Mouse (Mus musculus): ENCODE results near the gene Trip10.

The Trip10 gene

GRCm38 (mm10) chr17:57249186-57250181 lies at the start of gene Trip10:
TSS of gene Trip10 (plus strand) at chr17:57249455.
- peak; percentile 99 for DNase-seq

DNA sequence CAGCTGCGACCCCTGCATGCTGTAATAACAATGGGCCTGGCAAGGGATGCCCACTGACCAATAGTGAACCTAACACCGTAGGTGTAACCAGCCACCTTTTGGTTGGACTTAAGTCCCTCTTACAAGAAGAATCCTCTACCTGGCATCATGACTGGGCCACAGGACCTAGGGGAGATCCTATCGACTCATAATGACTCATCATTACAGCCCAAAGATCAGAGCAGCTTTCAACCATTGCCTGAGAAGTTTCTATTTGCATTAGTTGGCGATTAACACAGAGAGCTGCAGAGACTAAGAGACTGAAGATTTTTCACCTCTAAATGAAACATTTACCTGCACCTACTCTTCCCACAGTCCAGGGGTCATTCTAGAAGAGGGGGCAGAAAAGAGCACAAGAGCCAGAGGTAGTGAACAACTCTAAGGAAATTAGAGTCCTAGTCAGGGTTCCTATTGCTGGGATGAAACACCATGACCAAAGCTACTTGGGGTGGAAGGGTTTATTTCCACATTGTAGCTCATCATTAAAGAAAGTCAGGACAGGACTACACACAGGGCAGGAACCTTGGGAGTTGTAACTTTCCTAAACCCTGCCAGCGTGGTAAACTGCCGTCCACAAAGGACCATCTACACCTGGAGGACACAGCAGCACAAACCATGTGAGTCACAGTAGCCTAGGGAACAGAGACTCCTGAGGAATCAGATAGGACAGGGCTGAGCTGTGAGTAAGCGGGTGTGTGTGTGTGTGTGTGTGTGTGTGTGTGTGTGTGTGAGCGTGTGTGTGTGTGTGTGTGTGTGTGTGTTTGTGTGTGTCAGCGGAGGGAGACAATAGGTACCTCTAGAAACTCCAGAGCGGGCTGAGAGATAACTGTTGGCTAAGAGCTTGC lies 47.2 kb upstream of the Trip10 start:
- no peak for DNase-seq

- peak; percentile 42 for DNase-seq
These were observed 41.3 kb upstream of the Trip10 start for GRCm38 (mm10) chr17:57207938-57208337.

- no peak for DNase-seq
These were observed 39.9 kb upstream of the Trip10 start for GRCm38 (mm10) chr17:57209330-57209729.

GRCm38 (mm10) chr17:57211501-57211900 lies 37.8 kb upstream of the Trip10 start:
- no peak for DNase-seq

DNA sequence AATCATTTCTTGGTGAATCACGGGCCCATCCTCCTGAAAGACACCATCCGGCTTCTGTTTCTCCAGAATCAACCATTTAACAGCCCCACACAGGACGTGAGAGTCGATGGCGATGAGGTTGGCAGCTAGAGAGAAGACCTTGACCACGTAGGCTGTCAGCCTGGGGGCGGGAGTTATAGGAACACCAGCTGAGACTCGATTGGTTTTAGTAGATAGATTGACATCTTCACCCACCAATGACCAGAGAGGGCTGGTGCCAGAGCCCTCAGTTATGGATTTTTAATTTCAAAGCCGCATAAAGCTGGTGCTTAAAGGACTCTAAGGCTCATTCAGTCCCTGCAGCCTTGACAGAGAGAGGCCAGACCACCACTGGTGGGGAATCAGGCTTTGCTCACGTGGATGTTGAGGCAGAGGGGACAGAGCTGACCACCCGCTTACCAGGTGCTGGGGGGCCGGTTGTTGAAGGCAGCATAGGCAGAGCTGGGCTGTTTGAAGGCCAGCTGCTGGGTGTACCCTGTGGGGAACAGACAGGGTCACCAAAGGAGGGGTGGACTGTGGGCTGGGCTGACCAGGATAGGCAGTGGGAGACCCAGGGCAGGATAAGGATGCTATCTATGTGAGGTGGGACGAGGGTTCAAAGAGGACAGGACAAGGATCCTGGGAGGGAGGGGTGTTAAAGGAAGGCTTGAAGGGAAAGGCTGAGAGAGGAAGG lies 34.4 kb upstream of the Trip10 start:
- no peak for DNase-seq

GRCm38 (mm10) chr17:57218335-57218900 lies 30.8 kb upstream of the Trip10 start:
- peak; percentile 4 for DNase-seq

DNA sequence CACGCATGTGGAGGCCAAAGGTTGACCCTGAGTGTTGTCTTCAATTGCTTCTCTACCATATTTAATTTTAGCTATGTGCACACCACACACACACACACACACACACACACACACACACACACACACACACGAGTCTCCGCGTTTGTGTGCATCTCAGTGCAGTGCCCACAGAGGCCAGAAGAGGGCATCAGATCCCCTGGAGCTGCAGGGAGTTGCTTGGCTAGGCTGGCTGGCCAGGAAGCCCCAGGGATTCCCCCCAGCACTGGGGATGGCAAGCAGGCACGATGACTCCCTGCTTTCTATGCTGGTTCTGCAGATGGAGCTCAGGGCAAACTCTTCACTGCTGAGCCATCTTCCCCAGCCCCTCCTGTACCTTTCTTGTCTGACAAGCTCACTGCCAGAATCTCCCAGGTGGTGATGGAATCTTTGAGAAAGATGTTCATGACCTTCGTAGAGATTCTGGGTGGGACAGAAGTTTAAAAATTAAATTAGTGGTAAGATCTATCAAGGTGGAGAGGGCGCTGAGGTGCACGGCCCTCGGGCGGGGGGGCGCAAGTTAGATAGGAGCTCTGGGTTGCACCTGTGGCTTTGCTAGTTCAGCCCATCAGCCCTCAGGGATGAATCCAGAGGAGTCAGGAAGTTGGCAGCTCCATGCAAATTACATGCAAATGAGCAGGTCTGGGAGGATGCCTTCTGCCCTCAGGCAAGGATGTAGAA lies 29.9 kb upstream of the Trip10 start:
- peak; percentile 89 for DNase-seq

DNA sequence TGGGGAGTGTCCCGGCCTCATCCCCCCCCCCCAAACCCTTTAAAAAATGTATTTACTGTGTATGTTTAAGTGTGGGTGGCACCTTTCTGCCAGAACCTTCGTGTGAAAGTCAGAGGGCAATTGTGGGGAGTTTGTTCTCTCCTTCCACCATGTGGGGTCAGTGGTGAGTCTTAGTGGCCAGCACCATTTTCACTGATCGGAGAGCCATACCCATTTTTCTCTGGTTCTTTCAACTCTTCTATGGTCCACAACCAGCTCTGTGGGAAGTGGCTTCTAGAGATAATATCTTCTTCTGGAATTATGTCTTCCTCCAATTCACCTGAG lies 29.4 kb upstream of the Trip10 start:
- DNase-seq, result peak; percentile 64

GRCm38 (mm10) chr17:57221911-57222310 lies 27.3 kb upstream of the Trip10 start:
- DNase-seq, result peak; percentile 2

- DNase-seq, result peak; percentile 3
These were observed 25.9 kb upstream of the Trip10 start for GRCm38 (mm10) chr17:57223313-57223712.

DNA sequence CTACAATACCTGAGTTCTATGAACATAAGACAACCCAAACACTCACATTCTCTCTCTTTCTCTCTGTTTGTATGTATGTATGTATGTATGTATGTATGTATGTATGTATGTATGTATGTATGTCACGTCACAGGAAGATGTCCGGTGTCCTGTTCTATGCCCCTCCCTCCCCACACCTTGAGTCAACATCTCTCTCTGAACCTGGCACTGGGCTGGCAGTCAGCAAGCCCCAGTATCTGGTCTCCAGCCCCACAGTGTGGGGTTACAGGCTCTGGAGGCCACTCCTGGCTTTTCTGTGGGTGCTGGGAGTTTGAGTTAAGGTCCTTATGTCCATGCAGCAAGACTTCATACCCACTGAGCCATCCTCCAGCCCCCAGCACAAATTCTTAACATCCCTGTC lies 21.8 kb upstream of the Trip10 start:
- DNase-seq, result no peak

DNA sequence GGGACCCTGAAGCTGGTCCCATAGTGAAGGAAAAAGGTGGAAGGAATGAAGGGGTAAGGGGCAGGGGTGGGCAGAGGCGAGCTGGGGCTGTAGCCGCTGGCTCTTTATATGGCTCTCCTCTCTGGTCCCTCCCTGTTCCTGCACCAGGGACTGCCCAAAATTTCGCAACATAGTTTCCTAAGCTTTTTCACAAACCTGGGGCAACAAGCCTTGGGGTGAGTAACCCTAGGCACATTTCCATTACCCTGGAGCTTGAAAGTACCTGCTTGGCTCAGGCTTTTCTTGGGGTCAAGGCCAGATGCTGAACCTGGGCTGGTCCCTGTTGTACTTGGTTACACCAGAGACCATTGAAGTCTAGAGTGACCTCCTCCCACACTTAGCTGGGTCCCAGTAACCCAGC lies 21.2 kb upstream of the Trip10 start, which contains the start of gene C3:
C3 (minus strand) TSS at position 123 of the 400 bp plus-strand sequence.
- DNase-seq, result no peak

- no peak for DNase-seq
These were observed 20.4 kb upstream of the Trip10 start for GRCm38 (mm10) chr17:57228873-57229272.

DNA sequence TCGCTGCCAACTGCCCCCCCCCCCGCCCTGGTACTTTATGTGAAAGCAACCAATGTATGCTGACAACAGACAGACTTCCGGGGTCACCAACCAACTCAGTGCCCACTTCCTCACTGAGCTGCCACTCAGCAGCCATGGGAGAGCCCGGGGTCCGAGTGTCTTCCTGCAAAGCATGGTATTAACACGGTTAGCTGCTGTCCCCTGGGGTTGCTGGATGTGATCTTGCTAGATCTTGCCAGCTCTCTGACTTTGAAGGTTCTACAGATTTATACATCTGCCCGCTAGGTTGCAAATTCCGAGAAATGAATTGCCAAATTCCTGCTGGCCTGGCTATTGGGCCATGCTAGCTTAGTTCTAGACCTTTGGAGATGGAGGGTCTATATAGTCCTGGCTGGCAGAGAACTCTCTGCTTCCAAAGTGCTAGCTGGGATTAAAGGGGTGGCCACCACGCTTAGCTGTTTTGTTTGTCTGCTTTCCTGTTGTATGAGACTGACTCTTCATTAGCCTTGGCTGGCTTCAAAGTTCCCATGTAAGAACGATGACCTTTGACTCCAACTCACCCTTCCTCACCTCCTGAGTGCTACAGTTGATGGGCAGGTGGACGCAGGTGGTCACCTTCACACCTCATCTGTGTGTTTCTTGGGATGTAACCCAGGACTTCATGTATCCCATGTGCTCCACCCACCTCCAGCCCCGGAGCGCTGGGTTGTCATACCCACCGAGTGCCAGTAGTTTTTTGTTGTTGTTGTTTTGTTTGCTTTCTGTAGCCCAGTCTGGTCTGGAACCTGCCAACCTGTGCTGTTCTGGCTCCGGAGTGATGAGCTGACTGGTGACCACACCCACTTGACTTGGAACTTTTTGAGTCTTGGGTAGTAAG lies 19.2 kb upstream of the Trip10 start:
- DNase-seq, result no peak

- no peak for DNase-seq
These were observed 18.5 kb upstream of the Trip10 start for GRCm38 (mm10) chr17:57230728-57231125.

- DNase-seq, result no peak
These were observed 17.9 kb upstream of the Trip10 start for GRCm38 (mm10) chr17:57231321-57231771.

DNA sequence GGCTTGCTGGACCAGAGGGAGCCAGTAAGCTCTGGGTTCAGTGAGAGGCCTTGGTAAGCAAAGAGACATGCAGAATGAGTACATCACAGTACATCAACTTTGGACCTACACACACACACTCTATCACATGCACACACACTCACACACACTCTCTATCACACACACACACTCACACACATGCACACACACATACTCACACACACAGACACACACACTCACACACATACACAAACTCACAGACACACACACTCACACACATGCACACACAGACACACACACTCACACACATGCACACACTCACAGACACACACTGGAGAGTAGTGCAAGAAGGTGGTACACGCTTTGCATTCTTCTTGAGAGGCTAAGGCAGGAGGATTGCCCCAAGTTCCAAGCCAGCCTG lies 17.1 kb upstream of the Trip10 start:
- DNase-seq, result no peak

DNA sequence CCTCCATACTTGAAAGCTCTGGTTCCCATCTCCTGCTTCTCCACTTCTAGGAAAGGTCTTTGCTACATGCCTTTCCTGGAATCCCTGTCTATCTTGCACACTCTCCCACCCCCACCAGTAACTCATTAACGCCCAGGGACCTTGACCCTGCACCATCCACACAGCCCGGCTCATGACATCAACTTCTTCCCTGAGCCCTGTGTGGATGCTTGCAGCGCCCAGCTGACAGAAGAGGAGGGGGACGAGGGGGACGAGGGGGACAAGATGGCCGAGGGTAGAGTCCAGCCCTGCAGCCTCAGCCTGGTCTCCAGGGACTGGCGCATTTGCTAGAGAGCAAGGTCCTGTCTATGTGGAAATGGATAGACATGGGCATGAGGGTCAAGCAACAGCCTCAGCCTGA lies 16.2 kb upstream of the Trip10 start:
- peak; percentile 82 for DNase-seq

GRCm38 (mm10) chr17:57234254-57234928 lies 14.9 kb upstream of the Trip10 start:
- DNase-seq, result peak; percentile 45
